Mouse (Mus musculus) embryonic stem cell, embryonic (primary cell): ENCODE measurements around the gene Atrnl1.

Experiments used
- CTCF ChIA-PET, 4 experiments: fragments of 300-600 bp in 2 of 4; fragments of 350-600 bp in 2 of 4; sonication (Branson Sonifier 250); formaldehyde crosslinking; loops; one replicate each; lab custom pipeline; 2022; ENCODE audit warnings: inconsistent platforms in 2 of 4; lab: Charles Lee
- POLR2A ChIA-PET, 4 experiments: fragments of 300-600 bp in 2 of 4; fragments of 350-600 bp in 2 of 4; sonication (Branson Sonifier 250); formaldehyde crosslinking; loops; one replicate each; lab custom pipeline; 2022; ENCODE audit warnings: antibody characterized with exemption in 4 of 4, inconsistent platforms in 1 of 4; lab: Charles Lee

The Atrnl1 gene

GRCm38 (mm10) chr19:57922991-57923390 is 312.2 kb downstream of the Atrnl1 start:
- ChIA-PET POLR2A (no interaction called here), CTCF (no interaction called here)

GRCm38 (mm10) chr19:57924856-57925255 is 314.0 kb downstream of the Atrnl1 start:
- POLR2A ChIA-PET: no interaction called here
- CTCF ChIA-PET: no interaction called here

GRCm38 (mm10) chr19:57925681-57926080 is 314.8 kb downstream of the Atrnl1 start:
- CTCF ChIA-PET: no interaction called here
- POLR2A ChIA-PET: no interaction called here

- ChIA-PET CTCF (no interaction called here), POLR2A (no interaction called here)
These were observed 315.5 kb downstream of the Atrnl1 start for GRCm38 (mm10) chr19:57926164-57926860.

GRCm38 (mm10) chr19:57926941-57927471 is 316.2 kb downstream of the Atrnl1 start:
- ChIA-PET CTCF (no interaction called here), POLR2A (no interaction called here)

GRCm38 (mm10) chr19:57927566-57928523 is 317.0 kb downstream of the Atrnl1 start:
- POLR2A ChIA-PET: no interaction called here
- CTCF ChIA-PET: no interaction called here

GRCm38 (mm10) chr19:57931626-57932025 is 320.8 kb downstream of the Atrnl1 start:
- ChIA-PET POLR2A (no interaction called here), CTCF (no interaction called here)

- ChIA-PET POLR2A (no interaction called here), CTCF (interaction anchor here in 1 of 4 experiments (0.6 kb wide), 1 partner anchor 377 kb away, joined by 4 read pairs; no protein-coding TSS in a partner anchor)
These were observed 326.0 kb downstream of the Atrnl1 start for GRCm38 (mm10) chr19:57936865-57937264.

- ChIA-PET POLR2A (no interaction called here), CTCF (no interaction called here)
These were observed 328.3 kb downstream of the Atrnl1 start for GRCm38 (mm10) chr19:57939166-57939565.

GRCm38 (mm10) chr19:57941529-57941928 is 330.7 kb downstream of the Atrnl1 start:
- CTCF ChIA-PET: no interaction called here

GRCm38 (mm10) chr19:57942281-57942680 is 331.4 kb downstream of the Atrnl1 start:
- CTCF ChIA-PET: no interaction called here
- POLR2A ChIA-PET: interaction anchor here in 1 of 4 experiments (1.4 kb wide), 1 partner anchor 19 kb away, joined by 3 read pairs; no protein-coding TSS in a partner anchor

More at GRCm38 (mm10) chr19:57941529-57941928, 330.7 kb downstream of the Atrnl1 start:
- POLR2A ChIA-PET: interaction anchor here in 1 of 4 experiments (0.5 to 1.4 kb wide), 2 partner anchors 20 to 584 kb away, joined by 3 read pairs; no protein-coding TSS in a partner anchor

GRCm38 (mm10) chr19:57943308-57943707 is 332.5 kb downstream of the Atrnl1 start:
- ChIA-PET POLR2A (no interaction called here), CTCF (interaction anchor here in 1 of 4 experiments (0.6 kb wide), 1 partner anchor 303 kb away, joined by 5 read pairs; no protein-coding TSS in a partner anchor)

GRCm38 (mm10) chr19:57944680-57945079 is 333.8 kb downstream of the Atrnl1 start:
- CTCF ChIA-PET: no interaction called here
- POLR2A ChIA-PET: no interaction called here

- POLR2A ChIA-PET: interaction anchor here in 1 of 4 experiments (0.5 kb wide), 1 partner anchor 490 kb away, joined by 4 read pairs; no protein-coding TSS in a partner anchor
- CTCF ChIA-PET: no interaction called here
These were observed 334.9 kb downstream of the Atrnl1 start for GRCm38 (mm10) chr19:57945626-57946250.

- ChIA-PET CTCF (no interaction called here), POLR2A (no interaction called here)
These were observed 337.7 kb downstream of the Atrnl1 start for GRCm38 (mm10) chr19:57948489-57948888.

GRCm38 (mm10) chr19:57949260-57949917 is 338.6 kb downstream of the Atrnl1 start:
- CTCF ChIA-PET: no interaction called here
- POLR2A ChIA-PET: no interaction called here

GRCm38 (mm10) chr19:57954131-57954530 is 343.3 kb downstream of the Atrnl1 start:
- ChIA-PET POLR2A (no interaction called here), CTCF (no interaction called here)

- CTCF ChIA-PET: no interaction called here
- POLR2A ChIA-PET: interaction anchor here in 1 of 4 experiments (0.6 kb wide), 1 partner anchor 825 kb away, joined by 3 read pairs; no protein-coding TSS in a partner anchor
These were observed 345.6 kb downstream of the Atrnl1 start for GRCm38 (mm10) chr19:57956459-57956858.
